ENCODE assay signal across 28 mouse cellular contexts in the genomic region with DNA sequence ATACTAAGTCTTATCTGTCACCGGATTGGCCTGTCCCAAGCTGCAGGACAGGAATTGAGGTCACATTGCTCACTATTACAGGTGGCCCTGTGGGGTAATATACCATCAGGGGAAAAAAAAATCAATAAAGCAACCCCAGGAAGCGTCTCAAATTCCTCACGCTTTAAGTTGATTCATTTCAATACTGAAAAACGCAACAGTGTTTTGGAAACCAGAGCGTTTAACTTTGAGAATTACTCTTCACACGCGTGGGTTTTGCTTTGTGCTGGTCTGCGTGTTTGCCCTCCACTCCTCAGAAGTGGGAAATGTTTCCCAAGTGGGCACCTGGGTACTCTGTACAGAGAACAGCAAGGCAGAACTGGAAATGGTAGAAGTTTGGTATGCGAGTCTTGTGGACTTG. TPM values are rescaled to one million over a fixed set of nuclear protein-coding genes. Genes with fewer than 3 reads are reported as not detected.
"Had no signal": no experiment of that assay in that cellular context is flagged by ENCODE, and none has a peak within 500 bp of the region (broad histone marks: within the 10 kb centered on the region; RNA-seq: fewer than 3 reads in every experiment).

No protein-coding gene starts in this region.

- DNase-seq: heart, postnatal 14 days; heart, postnatal 36 days; kidney, adult 11 months; kidney, adult 18-20 months; kidney, adult 2 months; kidney, adult 8-10 months; kidney, adult 9 months; kidney, postnatal 25 days; layer of hippocampus, adult 9-11 months had no signal

- ATAC-seq: inflammation-experienced regulatory T-cells, adult 6 months; intestine, embryonic 16.5 days; intestine, postnatal 0 days had no signal

- H3K27ac ChIP-seq: heart, embryonic 10.5 days; heart, embryonic 13.5 days; heart, embryonic 15.5 days; hindbrain, embryonic 10.5 days; hindbrain, embryonic 12.5 days; hindbrain, embryonic 13.5 days; hindbrain, embryonic 14.5 days; hindbrain, embryonic 15.5 days; hindbrain, postnatal 0 days; intestine, embryonic 15.5 days; kidney, embryonic 15.5 days; kidney, postnatal 0 days; layer of hippocampus, adult 2 months had no signal

- H3K9me3 ChIP-seq: heart, embryonic 10.5 days; heart, embryonic 12.5 days; heart, embryonic 13.5 days; heart, embryonic 15.5 days; hindbrain, embryonic 12.5 days; hindbrain, embryonic 13.5 days; hindbrain, embryonic 15.5 days; intestine, embryonic 15.5 days; kidney, embryonic 15.5 days had no signal

- H3K36me3 ChIP-seq: heart, embryonic 10.5 days; heart, embryonic 12.5 days; heart, embryonic 13.5 days; heart, embryonic 15.5 days; hindbrain, embryonic 12.5 days; hindbrain, embryonic 13.5 days; hindbrain, embryonic 15.5 days; intestine, embryonic 15.5 days had no signal

- H3K4me2 ChIP-seq: heart, embryonic 11.5 days; heart, embryonic 12.5 days; heart, embryonic 13.5 days; heart, embryonic 15.5 days; hindbrain, embryonic 12.5 days; hindbrain, embryonic 13.5 days; hindbrain, embryonic 14.5 days; hindbrain, embryonic 15.5 days; intestine, embryonic 15.5 days; kidney, embryonic 15.5 days had no signal

- H3K9ac ChIP-seq: heart, embryonic 12.5 days; heart, embryonic 13.5 days; heart, embryonic 15.5 days; hindbrain, embryonic 12.5 days; hindbrain, embryonic 13.5 days; hindbrain, embryonic 14.5 days; hindbrain, embryonic 15.5 days; intestine, embryonic 15.5 days; kidney, embryonic 15.5 days had no signal

- H3K4me1 ChIP-seq: heart, embryonic 15.5 days; hindbrain, embryonic 10.5 days; hindbrain, embryonic 12.5 days; intestine, embryonic 15.5 days had no signal

- H3K27me3 ChIP-seq: heart, embryonic 12.5 days; heart, embryonic 13.5 days; heart, embryonic 15.5 days; hindbrain, embryonic 12.5 days; hindbrain, embryonic 13.5 days; hindbrain, embryonic 15.5 days; intestine, embryonic 15.5 days; kidney, embryonic 15.5 days had no signal

- H3K4me3 ChIP-seq: heart, embryonic 10.5 days; heart, embryonic 12.5 days; heart, embryonic 13.5 days; heart, embryonic 15.5 days; hindbrain, embryonic 10.5 days; hindbrain, embryonic 12.5 days; hindbrain, embryonic 13.5 days; hindbrain, embryonic 15.5 days; intestine, embryonic 15.5 days; kidney, embryonic 15.5 days had no signal

RNA-seq across cellular contexts. Expression of a gene that starts 13.6 kb away (rescaled TPM):
- total RNA-seq: hematopoietic stem cell, adult 5-6 weeks had no signal
